Mouse (Mus musculus): ENCODE measurements around the gene Zfhx3.

DNA sequence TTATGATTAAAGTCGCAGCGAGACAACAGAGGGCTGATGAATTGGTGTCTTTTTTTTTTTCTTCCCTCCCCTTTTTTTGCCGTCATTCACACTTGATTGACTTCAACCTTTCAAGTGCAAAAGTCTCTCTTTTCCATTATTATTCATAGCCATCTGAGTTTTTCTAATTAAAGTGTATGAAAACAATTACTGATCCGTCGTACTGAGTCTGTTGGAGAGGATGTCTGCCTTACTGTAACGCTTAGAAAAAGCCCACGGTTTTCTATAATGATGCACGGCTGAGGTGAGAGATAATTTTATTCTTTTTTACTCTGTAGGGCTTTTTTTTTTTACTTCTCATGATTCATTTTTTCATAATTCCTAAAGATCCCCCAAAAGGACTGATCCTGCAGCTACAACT lies 1000.2 kb downstream of the Zfhx3 start:
- TF ChIP-seq POLR2A (IDR thresholded peaks at IDR 0.05; ENCODE audit: low read depth, low read length) (no peak), CTCF (conservative IDR thresholded peaks at IDR 0.05; ENCODE audit: insufficient read depth, insufficient read length, low read depth, low read length) (no peak)

Data from kidney, adult 2 months (tissue).